Mouse (Mus musculus) hindbrain, embryonic 16.5 days (tissue): ENCODE results near the gene Dpp9. TPM values are rescaled to one million over a fixed set of nuclear protein-coding genes. Genes with fewer than 3 reads are reported as not detected.

ENCODE experiments used
- ATAC-seq: fragments of 200-750 bp; cut with Nextera tagmentation; 2 replicates; pipeline ENCODE4 v1.8.0; 2017; ENCODE audit warnings: moderate TSS enrichment, moderate library complexity
- H3K27ac ChIP-seq: fragments of 300-500 bp; sonication (generic); 2 replicates; pipeline ENCODE4 v1.5.1; 2014; ENCODE audit warnings: low read depth, mild to moderate bottlenecking, control low read depth, low read length, moderate library complexity
- H3K27me3 ChIP-seq: fragments of 300-500 bp; sonication (generic); replicated peaks from 2 replicates; pipeline ENCODE4 v1.6.1; 2014; ENCODE audit warnings: low read length; ENCODE audit not compliant: control insufficient read depth, insufficient read depth
- H3K36me3 ChIP-seq: fragments of 300-500 bp; sonication (generic); 2 replicates; pipeline ENCODE4 v1.6.1; 2014; ENCODE audit warnings: mild to moderate bottlenecking, low read length, moderate library complexity, mixed read lengths; ENCODE audit not compliant: control insufficient read depth, insufficient read depth
- H3K4me1 ChIP-seq: fragments of 300-500 bp; sonication (generic); 2 replicates; pipeline ENCODE4 v1.6.1; 2014; ENCODE audit warnings: low read depth, low read length; ENCODE audit not compliant: control insufficient read depth, insufficient read depth
- H3K4me2 ChIP-seq: fragments of 300-500 bp; sonication (generic); 2 replicates; pipeline ENCODE4 v1.6.1; 2014; ENCODE audit warnings: mild to moderate bottlenecking, low read length, control low read depth, moderate library complexity
- H3K4me3 ChIP-seq: fragments of 300-500 bp; sonication (generic); 2 replicates; pipeline ENCODE4 v1.5.1; 2014; ENCODE audit warnings: mild to moderate bottlenecking, low read length, control low read depth, moderate library complexity
- H3K9ac ChIP-seq: fragments of 300-500 bp; sonication (generic); 2 replicates; pipeline ENCODE4 v1.6.1; 2014; ENCODE audit warnings: low read depth, mild to moderate bottlenecking, control low read depth, low read length, moderate library complexity
- H3K9me3 ChIP-seq: fragments of 300-500 bp; sonication (generic); 2 replicates; pipeline ENCODE4 v1.6.1; 2014; ENCODE audit warnings: mild to moderate bottlenecking, low read length, moderate library complexity; ENCODE audit not compliant: control insufficient read depth
- WGBS: fragments of 180-500 bp; shearing (Covaris S2); extraction: QIAGEN DNeasy Blood & Tissue Kit; methylation state at CpG from one replicate; pipeline ENCODE4 v1.1.7; 2014; 5-methylcytosine and 5-hydroxymethylcytosine counted together
- microRNA counts: library from miRNA; unstranded; fragments of <30 nt; microRNA quantifications from one replicate; lab custom pipeline; 2016
- microRNA-seq: library from miRNA; unstranded; fragments of <30 nt; microRNA quantifications from one replicate; pipeline ENCODE4, GENCODE M21; 2017
- polyA plus RNA-seq: library from polyadenylated mRNA; unstranded; fragments of >200 nt; fragmentation: Nextera tagmentation; extraction: Ambion mirVana; gene quantifications from 2 replicates; pipeline ENCODE4 v1.2.1, GENCODE M21; 2015

Dpp9 gene
- polyA plus RNA-seq, 1 experiment from 2014 or later = 21.0 TPM

GRCm38 (mm10) chr17:56141702-56142605 is 76.8 kb downstream of the Dpp9 start:
- peak; percentile 47 for ATAC-seq
- WGBS = under 1% methylated on average over 36 of the region's 47 CpGs
- Histone ChIP-seq H3K4me2 (peak overlapping the region; percentile 59), H3K9me3 (no peaks in the 10 kb centered on the region), H3K27me3 (no peaks in the 10 kb centered on the region), H3K27ac (peak overlapping the region; percentile 6; the same call in 1 of the 2 replicates), H3K9ac (peak overlapping the region; percentile 63), H3K4me1 (peaks cover 33% of the 10 kb centered on the region), H3K36me3 (no peaks in the 10 kb centered on the region), H3K4me3 (peak overlapping the region; percentile 45)

GRCm38 (mm10) chr17:56139858-56140595 is 78.7 kb downstream of the Dpp9 start, which contains the start of gene Sema6b:
Sema6b (minus strand) TSS chr17:56140343.
- peak; percentile 40 for ATAC-seq
- Histone ChIP-seq H3K4me1 (peaks cover 33% of the 10 kb centered on the region), H3K27me3 (no peaks in the 10 kb centered on the region), H3K27ac (peak within 1 kb of the TSS; percentile 83), H3K9me3 (no peaks in the 10 kb centered on the region), H3K9ac (peak within 1 kb of the TSS; percentile 90), H3K36me3 (no peaks in the 10 kb centered on the region), H3K4me3 (peak within 1 kb of the TSS; percentile 94), H3K4me2 (peak within 1 kb of the TSS; percentile 82)
- WGBS = under 1% methylated on average over 65 of the region's 79 CpGs

DNA sequence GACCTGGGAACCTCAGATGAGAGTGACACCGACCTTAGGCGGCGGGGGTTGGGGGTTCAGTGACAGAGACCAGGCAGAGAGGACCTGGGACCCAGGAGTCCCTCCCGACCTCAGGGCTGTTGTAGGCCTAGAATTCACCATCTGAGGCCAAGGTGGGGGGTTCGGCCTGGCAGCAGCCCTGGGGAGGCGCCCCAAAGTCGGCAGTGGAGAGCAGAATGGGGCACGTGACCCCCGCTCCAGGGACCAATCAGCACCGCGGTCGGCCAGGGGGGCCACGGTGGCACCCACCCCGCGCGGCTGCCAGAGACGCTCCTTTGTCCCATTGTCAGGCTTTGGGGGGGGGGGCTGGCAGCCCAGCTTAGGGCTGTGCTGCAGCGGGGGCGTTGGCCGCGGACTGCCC is 79.3 kb downstream of the Dpp9 start:
- WGBS = 9% methylated on average over 13 of the region's 21 CpGs
- Histone ChIP-seq H3K27me3 (no peaks in the 10 kb centered on the region), H3K9me3 (no peaks in the 10 kb centered on the region), H3K4me2 (peak overlapping the region; percentile 82), H3K4me3 (peak overlapping the region; percentile 94), H3K9ac (peak overlapping the region; percentile 90), H3K36me3 (no peaks in the 10 kb centered on the region), H3K4me1 (peaks cover 37% of the 10 kb centered on the region), H3K27ac (peak overlapping the region; percentile 83)
- ATAC-seq = peak; percentile 22

- peak overlapping the region; percentile 90 for H3K9ac ChIP-seq
- no peak overlapping the region for H3K27ac ChIP-seq
- 19% methylated on average over 24 of the region's 25 CpGs for WGBS
- no peaks in the 10 kb centered on the region for H3K27me3 ChIP-seq
- peak overlapping the region; percentile 94 for H3K4me3 ChIP-seq
- H3K9me3 ChIP-seq = no peaks in the 10 kb centered on the region
- no peak for ATAC-seq
- peak overlapping the region; percentile 82 for H3K4me2 ChIP-seq
- peaks cover 41% of the 10 kb centered on the region for H3K4me1 ChIP-seq
- no peaks in the 10 kb centered on the region for H3K36me3 ChIP-seq
Observed at GRCm38 (mm10) chr17:56137839-56138613, 80.7 kb downstream of the Dpp9 start.

MicroRNAs encoded within 50 kb of the gene (microRNA counts, 519-probe panel; counts per million panel counts)
- 2,287 counts per million, percentile 52 among the panel's probes with 10 or more counts for microRNA mmu-miR-7b (lab: Ali Mortazavi, UCI)

Small RNA genes lying within 50 kb of the gene (microRNA-seq; reads per million reads assigned to microRNA genes)
- gene Gm44397 (not detected), gene Mir7b (1,333 reads per million, percentile 79 among the genes with 10 or more reads in this experiment)

Other genes starting within 250 kb of the Dpp9 start
- 177 and 182 TPM in 2 replicates for gene Shd, start 248.4 kb downstream of the Dpp9 start, polyA plus RNA-seq
- 227 and 252 TPM in 2 replicates for gene Fsd1, start 232.4 kb downstream of the Dpp9 start, polyA plus RNA-seq
- gene Stap2, start 213.3 kb downstream of the Dpp9 start, polyA plus RNA-seq = 6.5 and 6.8 TPM in 2 replicates
- gene Mpnd, start 213.2 kb downstream of the Dpp9 start, polyA plus RNA-seq = 119 and 127 TPM in 2 replicates
- gene Sh3gl1, start 182.3 kb downstream of the Dpp9 start, polyA plus RNA-seq = 106 and 112 TPM in 2 replicates
- gene Chaf1a, start 178.5 kb downstream of the Dpp9 start, polyA plus RNA-seq = 4.5 and 6.7 TPM in 2 replicates
- 77.6 and 79.5 TPM in 2 replicates for gene Ubxn6, start 143.9 kb downstream of the Dpp9 start, polyA plus RNA-seq
- 125 and 136 TPM in 2 replicates for gene Hdgfl2, start 139.3 kb downstream of the Dpp9 start, polyA plus RNA-seq
- 0.07 and 0.10 TPM in 2 replicates for gene Plin4, start 109.1 kb downstream of the Dpp9 start, polyA plus RNA-seq
- 2.4 and 3.4 TPM in 2 replicates for gene Plin5, start 101.3 kb downstream of the Dpp9 start, polyA plus RNA-seq
- 0.68 and 0.91 TPM in 2 replicates for gene Lrg1, start 96.9 kb downstream of the Dpp9 start, polyA plus RNA-seq
- 12.5 and 12.7 TPM in 2 replicates for gene Sema6b, start 78.6 kb downstream of the Dpp9 start, polyA plus RNA-seq
- gene Tnfaip8l1, start 56.4 kb downstream of the Dpp9 start, polyA plus RNA-seq = 9.1 and 9.9 TPM in 2 replicates
- gene Mydgf, start 35.0 kb downstream of the Dpp9 start, polyA plus RNA-seq = 81.4 and 88.4 TPM in 2 replicates
- 17.4 and 18.2 TPM in 2 replicates for gene Fem1a, start 37.9 kb upstream of the Dpp9 start, polyA plus RNA-seq
- gene Ticam1, start 57.9 kb upstream of the Dpp9 start, polyA plus RNA-seq = 1.5 and 1.9 TPM in 2 replicates
- 15.5 and 21.1 TPM in 2 replicates for gene Plin3, start 74.0 kb upstream of the Dpp9 start, polyA plus RNA-seq
- gene Arrdc5, start 81.4 kb upstream of the Dpp9 start, polyA plus RNA-seq = not detected in 2 replicates
- 23.3 and 28.2 TPM in 2 replicates for gene Uhrf1, start 84.4 kb upstream of the Dpp9 start, polyA plus RNA-seq
- 53.5 and 70.3 TPM in 2 replicates for gene Kdm4b, start 107.2 kb upstream of the Dpp9 start, polyA plus RNA-seq